Mouse (Mus musculus) ES-E14 (cell line): ENCODE measurements around the gene Socs3.

Experiments used
- CHD2 ChIP-seq: IDR thresholded peaks from 2 replicates; pipeline ENCODE4 v1.6.1; 2014; ENCODE audit warnings: mild to moderate bottlenecking, low read depth, low read length, inconsistent platforms
- HCFC1 ChIP-seq: IDR thresholded peaks from 2 replicates; pipeline ENCODE4 v1.6.1; 2012; ENCODE audit warnings: low read length, inconsistent platforms, borderline replicate concordance; ENCODE audit not compliant: insufficient read depth
- MAFK ChIP-seq: IDR thresholded peaks from 2 replicates; pipeline ENCODE4 v1.6.1; 2014; ENCODE audit warnings: mild to moderate bottlenecking, low read depth, low read length, inconsistent platforms; ENCODE audit not compliant: insufficient read depth
- ZC3H11A ChIP-seq: IDR thresholded peaks from 2 replicates; pipeline ENCODE4 v1.6.1; 2012; ENCODE audit warnings: low read depth, mild to moderate bottlenecking, inconsistent platforms, low read length, borderline replicate concordance
- ZNF384 ChIP-seq: IDR thresholded peaks from 2 replicates; pipeline ENCODE4 v1.6.1; 2012; ENCODE audit warnings: low read depth, low read length, inconsistent platforms

GRCm38 (mm10) chr11:118008843-118009242 lies 39.0 kb upstream of the Socs3 start:
- TF ChIP-seq HCFC1 (no peak), CHD2 (no peak), ZC3H11A (no peak), ZNF384 (no peak), MAFK (no peak)
